Mouse (Mus musculus): Measurements from ENCODE around the gene Egfr. TPM values are rescaled to one million over a fixed set of nuclear protein-coding genes. Genes with fewer than 3 reads are reported as not detected.

Egfr gene
- polyA plus RNA-seq, 1 experiment from 2014 or later = 1.3 TPM

DNA sequence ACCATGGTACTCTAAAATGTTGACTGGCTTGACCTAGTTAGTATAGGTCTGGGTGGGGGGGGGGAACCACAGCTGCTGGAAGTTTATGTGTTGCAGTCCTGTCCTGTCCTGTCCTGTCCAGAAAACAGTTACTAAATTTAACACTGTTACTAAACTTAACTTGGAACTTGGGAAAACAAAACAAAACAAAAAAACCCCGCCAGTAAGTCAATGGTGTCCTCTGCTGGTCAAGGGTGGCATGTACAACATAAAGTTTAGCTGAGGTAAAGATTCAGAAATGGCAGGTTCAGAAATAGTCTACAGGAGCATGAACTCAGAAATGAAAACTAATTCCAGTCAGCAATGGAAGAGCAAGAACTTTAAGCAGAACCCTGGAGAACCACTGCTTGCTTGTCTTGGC lies 196.8 kb downstream of the Egfr start:
- no peak for ATAC-seq (ENCODE audit: low read depth)
- H3K9ac ChIP-seq (ENCODE audit: low read depth, low read length) = no peak overlapping the region
- WGBS (ENCODE audit: insufficient replicate concordance) = 16% methylated on average over 1 of the region's 1 CpGs
- H3K9me3 ChIP-seq (replicated peaks; ENCODE audit: control insufficient read depth, low read length) = no peaks in the 10 kb centered on the region
- no peaks in the 10 kb centered on the region; the same call in 1 of the 2 replicates for H3K36me3 ChIP-seq (ENCODE audit: control insufficient read depth, insufficient read depth)
- no peak overlapping the region for H3K27ac ChIP-seq (ENCODE audit: low read length)
- H3K4me1 ChIP-seq (ENCODE audit: control insufficient read depth, low read depth, low read length) = peaks cover 11% of the 10 kb centered on the region
- H3K4me3 ChIP-seq (ENCODE audit: low read depth, low read length) = no peak overlapping the region
- H3K4me2 ChIP-seq (ENCODE audit: low read depth, low read length) = 0 out of 2 replicates have a peak overlapping the region, but pooled peaks have one; percentile 17
- H3K27me3 ChIP-seq (ENCODE audit: control insufficient read depth, insufficient read depth, low read depth, low read length) = no peaks in the 10 kb centered on the region

DNA sequence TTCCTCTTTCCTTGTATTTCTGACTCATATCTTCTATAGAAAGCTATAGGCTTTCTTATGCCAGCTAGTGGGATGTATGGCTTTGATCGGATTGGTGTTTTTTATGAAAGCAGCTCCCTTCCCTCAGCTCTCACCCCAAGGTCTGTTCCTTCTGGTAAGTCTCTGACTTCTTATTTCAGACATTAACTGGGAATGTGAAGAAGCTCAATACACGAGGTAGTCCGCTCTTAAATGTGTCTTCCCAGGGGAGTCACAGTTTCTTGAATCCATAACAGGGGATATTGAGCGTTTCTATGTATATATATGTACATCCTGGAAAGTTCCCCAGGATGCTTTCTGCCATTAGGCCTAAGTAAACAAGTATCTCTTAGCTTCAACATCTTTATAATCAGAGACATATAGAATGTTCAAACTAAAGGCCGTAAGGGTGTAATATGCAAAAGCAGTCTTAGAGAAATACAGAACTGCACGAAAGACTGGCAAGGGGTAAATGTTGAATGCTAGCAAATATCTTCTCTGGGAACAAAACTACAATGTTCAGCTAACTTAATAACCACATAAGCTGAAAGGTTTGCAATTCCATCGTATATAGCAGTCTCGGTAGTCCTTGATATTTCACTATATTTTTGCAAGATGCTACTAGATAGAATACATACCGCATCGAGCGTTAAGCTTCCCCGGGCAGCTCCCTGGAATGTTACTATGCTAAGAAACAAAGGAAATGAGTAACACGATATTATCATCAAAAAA lies 198.4 kb downstream of the Egfr start:
- 25% methylated on average over 13 of the region's 13 CpGs for WGBS (ENCODE audit: insufficient replicate concordance)

DNA sequence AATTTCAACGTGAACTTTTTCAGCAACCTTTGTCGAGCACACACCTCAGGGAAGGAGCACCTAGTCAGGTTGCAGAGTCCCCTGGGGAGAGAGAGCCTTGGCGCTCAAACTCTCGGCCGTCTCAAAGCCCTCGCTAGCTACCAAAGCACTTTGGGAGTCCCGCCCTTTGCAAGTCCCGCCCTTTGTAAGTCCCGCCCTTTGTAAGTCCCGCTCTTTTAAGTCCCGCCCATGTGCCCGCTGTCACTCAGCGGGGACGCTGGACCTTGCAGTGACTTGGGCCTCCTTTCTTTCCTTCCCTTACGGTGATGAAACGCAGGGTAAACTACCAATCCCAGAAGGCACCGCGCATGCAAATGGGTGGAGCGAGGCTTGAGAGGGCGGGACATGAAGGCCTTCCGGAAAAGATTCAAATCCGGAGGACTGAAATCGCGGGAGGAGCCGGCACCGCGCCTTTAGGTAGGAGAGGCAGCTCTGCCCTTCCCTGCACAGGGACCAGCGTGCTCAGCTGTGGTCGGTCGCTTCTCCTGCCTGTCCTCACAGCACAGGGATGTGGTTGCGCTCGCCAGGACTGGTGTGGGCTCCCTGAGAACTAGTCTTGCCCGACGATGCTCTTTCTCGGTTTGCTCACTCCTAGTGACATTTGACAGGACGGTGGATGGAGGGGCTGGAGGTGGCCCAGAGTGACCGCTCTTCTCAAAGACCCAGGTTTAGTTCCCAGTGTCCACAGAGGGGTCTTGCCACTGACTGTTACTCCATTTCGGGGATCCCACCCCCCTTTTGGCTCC lies 199.2 kb downstream of the Egfr start, which contains the start of gene Fbxo48:
Gene Fbxo48, plus strand, starts transcription at position 400 of the 785 bp plus-strand sequence.
- peak; percentile 99 for ATAC-seq (ENCODE audit: low read depth)
- Histone ChIP-seq H3K27ac (ENCODE audit: low read length) (peak within 1 kb of the TSS; percentile 81), H3K9me3 (replicated peaks; ENCODE audit: control insufficient read depth, low read length) (no peaks in the 10 kb centered on the region), H3K4me2 (ENCODE audit: low read depth, low read length) (peak within 1 kb of the TSS; percentile 77), H3K4me3 (ENCODE audit: low read depth, low read length) (peak within 1 kb of the TSS; percentile 88), H3K9ac (ENCODE audit: low read depth, low read length) (peak within 1 kb of the TSS; percentile 90), H3K36me3 (ENCODE audit: control insufficient read depth, insufficient read depth) (no peaks in the 10 kb centered on the region; the same call in 1 of the 2 replicates), H3K27me3 (ENCODE audit: control insufficient read depth, insufficient read depth, low read depth, low read length) (no peaks in the 10 kb centered on the region), H3K4me1 (ENCODE audit: control insufficient read depth, low read depth, low read length) (peaks cover 16% of the 10 kb centered on the region)
- 0% methylated on average over 38 of the region's 38 CpGs for WGBS (ENCODE audit: insufficient replicate concordance)

More for the DNA sequence above, 198.4 kb downstream of the Egfr start:
- Histone ChIP-seq H3K9me3 (replicated peaks; ENCODE audit: control insufficient read depth, low read length) (no peaks in the 10 kb centered on the region), H3K27ac (ENCODE audit: low read length) (peak overlapping the region; percentile 47), H3K4me3 (ENCODE audit: low read depth, low read length) (peak overlapping the region; percentile 88), H3K4me1 (ENCODE audit: control insufficient read depth, low read depth, low read length) (peaks cover 11% of the 10 kb centered on the region), H3K9ac (ENCODE audit: low read depth, low read length) (peak overlapping the region; percentile 72), H3K36me3 (ENCODE audit: control insufficient read depth, insufficient read depth) (no peaks in the 10 kb centered on the region; the same call in 1 of the 2 replicates), H3K4me2 (ENCODE audit: low read depth, low read length) (peak overlapping the region; percentile 63), H3K27me3 (ENCODE audit: control insufficient read depth, insufficient read depth, low read depth, low read length) (no peaks in the 10 kb centered on the region)
- ATAC-seq (ENCODE audit: low read depth) = peak; percentile 2

DNA sequence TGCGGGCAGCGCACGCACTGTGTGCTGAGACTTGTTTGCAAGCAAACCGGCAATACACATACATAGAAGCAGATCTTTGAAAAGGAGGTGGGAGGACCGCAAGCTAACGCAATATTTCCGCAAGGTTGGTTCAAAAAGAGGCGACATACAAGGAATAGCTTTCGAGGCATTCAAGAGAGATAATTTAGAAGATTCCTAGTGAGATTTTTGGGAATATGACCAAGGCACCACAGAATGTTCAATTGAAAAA lies 199.7 kb downstream of the Egfr start:
- H3K4me1 ChIP-seq (ENCODE audit: control insufficient read depth, low read depth, low read length) = peaks cover 16% of the 10 kb centered on the region
- peak overlapping the region; percentile 81 for H3K27ac ChIP-seq (ENCODE audit: low read length)
- no peaks in the 10 kb centered on the region for H3K27me3 ChIP-seq (ENCODE audit: control insufficient read depth, insufficient read depth, low read depth, low read length)
- H3K9me3 ChIP-seq (replicated peaks; ENCODE audit: control insufficient read depth, low read length) = no peaks in the 10 kb centered on the region
- peak; percentile 2; the same call in 1 of the 2 replicates for ATAC-seq (ENCODE audit: low read depth)
- H3K4me3 ChIP-seq (ENCODE audit: low read depth, low read length) = peak overlapping the region; percentile 88
- H3K36me3 ChIP-seq (ENCODE audit: control insufficient read depth, insufficient read depth) = no peaks in the 10 kb centered on the region; the same call in 1 of the 2 replicates
- peak overlapping the region; percentile 90 for H3K9ac ChIP-seq (ENCODE audit: low read depth, low read length)
- peak overlapping the region; percentile 77 for H3K4me2 ChIP-seq (ENCODE audit: low read depth, low read length)
- WGBS (ENCODE audit: insufficient replicate concordance) = under 1% methylated on average over 9 of the region's 9 CpGs

DNA sequence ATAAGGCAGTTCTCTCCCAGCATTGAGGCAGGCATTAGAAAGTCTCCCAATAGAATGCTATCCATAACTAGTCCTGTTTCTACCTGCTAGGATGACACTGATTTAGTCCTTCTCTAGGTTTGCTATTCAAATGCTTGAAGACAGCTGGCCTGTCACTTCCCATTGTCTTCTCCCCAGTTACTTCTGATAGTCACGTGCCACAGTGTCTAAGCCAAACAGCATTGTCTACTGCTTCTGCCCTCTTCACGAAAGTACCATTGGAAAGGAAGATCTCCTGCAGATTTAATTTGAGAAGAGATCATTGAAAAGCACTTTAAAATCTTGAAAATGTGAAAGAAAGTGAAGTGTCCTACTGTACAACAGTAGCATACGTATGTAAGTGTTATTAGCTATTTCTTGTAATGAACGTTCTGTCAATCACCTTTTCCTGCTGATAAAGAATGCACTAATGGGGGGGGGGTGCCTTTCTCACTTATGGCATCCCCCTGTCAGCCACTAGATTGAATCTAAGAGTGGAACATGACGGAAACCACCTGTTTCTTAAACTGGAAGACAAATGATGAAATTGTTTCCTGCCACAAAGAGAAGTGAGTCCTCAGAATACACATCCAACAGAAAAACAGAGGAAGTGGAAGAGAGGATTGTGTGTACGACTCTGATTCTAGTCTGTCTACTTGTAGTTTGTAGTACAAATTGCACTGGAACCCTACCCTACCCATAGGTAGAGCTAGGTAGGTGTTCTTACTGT lies 204.3 kb downstream of the Egfr start:
- Histone ChIP-seq H3K27me3 (ENCODE audit: control insufficient read depth, insufficient read depth, low read depth, low read length) (no peaks in the 10 kb centered on the region), H3K4me2 (ENCODE audit: low read depth, low read length) (no peak overlapping the region), H3K36me3 (ENCODE audit: control insufficient read depth, insufficient read depth) (no peaks in the 10 kb centered on the region; the same call in 1 of the 2 replicates), H3K27ac (ENCODE audit: low read length) (peak overlapping the region; percentile 27; the same call in 1 of the 2 replicates), H3K4me1 (ENCODE audit: control insufficient read depth, low read depth, low read length) (peaks cover 9% of the 10 kb centered on the region), H3K9ac (ENCODE audit: low read depth, low read length) (no peak overlapping the region), H3K9me3 (replicated peaks; ENCODE audit: control insufficient read depth, low read length) (no peaks in the 10 kb centered on the region), H3K4me3 (ENCODE audit: low read depth, low read length) (no peak overlapping the region)
- no peak for ATAC-seq (ENCODE audit: low read depth)
- 32% methylated on average over 6 of the region's 6 CpGs for WGBS (ENCODE audit: insufficient replicate concordance)

DNA sequence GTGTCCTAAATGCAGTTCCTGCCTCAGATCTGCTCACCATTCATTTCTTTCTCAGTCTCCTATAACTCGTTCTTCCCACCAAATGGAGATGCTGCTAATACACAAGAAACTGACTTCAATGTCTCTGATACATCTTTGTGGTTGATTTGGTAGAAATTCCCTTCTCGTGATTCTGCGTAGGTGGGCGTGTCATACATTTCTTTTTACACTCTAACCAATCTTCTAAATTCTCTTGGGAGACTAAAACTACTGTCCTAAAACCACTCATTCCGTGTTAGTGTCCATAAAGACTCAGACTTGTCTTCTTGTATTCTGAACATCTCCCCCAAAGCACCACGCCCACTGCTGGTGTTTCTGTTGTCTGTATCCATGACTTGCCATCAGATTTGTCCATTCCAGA lies 205.0 kb downstream of the Egfr start:
- H3K4me2 ChIP-seq (ENCODE audit: low read depth, low read length) = no peak overlapping the region
- H3K4me3 ChIP-seq (ENCODE audit: low read depth, low read length) = no peak overlapping the region
- H3K27ac ChIP-seq (ENCODE audit: low read length) = peak overlapping the region; percentile 27; the same call in 1 of the 2 replicates
- 73% methylated on average over 6 of the region's 6 CpGs for WGBS (ENCODE audit: insufficient replicate concordance)
- no peaks in the 10 kb centered on the region for H3K9me3 ChIP-seq (replicated peaks; ENCODE audit: control insufficient read depth, low read length)
- H3K4me1 ChIP-seq (ENCODE audit: control insufficient read depth, low read depth, low read length) = peaks cover 9% of the 10 kb centered on the region
- no peak overlapping the region for H3K9ac ChIP-seq (ENCODE audit: low read depth, low read length)
- no peak for ATAC-seq (ENCODE audit: low read depth)
- H3K36me3 ChIP-seq (ENCODE audit: control insufficient read depth, insufficient read depth) = no peaks in the 10 kb centered on the region; the same call in 1 of the 2 replicates
- no peaks in the 10 kb centered on the region for H3K27me3 ChIP-seq (ENCODE audit: control insufficient read depth, insufficient read depth, low read depth, low read length)

DNA sequence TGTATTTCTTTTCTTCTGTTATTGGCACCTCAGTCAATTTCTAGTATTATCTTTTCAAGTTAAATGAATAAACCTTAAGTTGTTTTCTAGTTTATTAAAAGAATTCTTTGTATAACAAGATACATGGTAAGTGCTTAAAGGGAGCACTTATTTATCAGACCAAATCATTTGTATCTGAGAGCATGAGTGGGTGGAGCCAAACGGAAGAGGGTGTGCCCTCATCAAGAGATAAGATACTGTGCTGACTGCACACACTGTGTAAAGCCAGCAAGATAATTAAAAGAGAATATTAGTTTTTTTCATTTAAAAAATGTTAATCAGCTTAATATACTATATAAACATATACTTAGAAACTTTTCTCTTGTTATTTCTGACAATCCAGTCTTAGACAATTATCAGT lies 206.5 kb downstream of the Egfr start:
- Histone ChIP-seq H3K9me3 (replicated peaks; ENCODE audit: control insufficient read depth, low read length) (no peaks in the 10 kb centered on the region), H3K4me3 (ENCODE audit: low read depth, low read length) (no peak overlapping the region), H3K27me3 (ENCODE audit: control insufficient read depth, insufficient read depth, low read depth, low read length) (no peaks in the 10 kb centered on the region), H3K36me3 (ENCODE audit: control insufficient read depth, insufficient read depth) (no peaks in the 10 kb centered on the region), H3K4me1 (ENCODE audit: control insufficient read depth, low read depth, low read length) (peaks cover 9% of the 10 kb centered on the region), H3K9ac (ENCODE audit: low read depth, low read length) (no peak overlapping the region), H3K27ac (ENCODE audit: low read length) (no peak overlapping the region), H3K4me2 (ENCODE audit: low read depth, low read length) (no peak overlapping the region)
- ATAC-seq (ENCODE audit: low read depth) = peak; percentile 89
- 21% methylated on average over 1 of the region's 1 CpGs for WGBS (ENCODE audit: insufficient replicate concordance)
